Mouse (Mus musculus) heart, postnatal 0 days (tissue): ENCODE data around the gene Zswim4.

ENCODE experiments used
- CTCF ChIP-seq: IDR thresholded peaks from 2 replicates; pipeline ENCODE4 v1.5.1; 2016; ENCODE audit warnings: antibody characterized with exemption, control low read depth, low read depth
- EP300 ChIP-seq: IDR thresholded peaks from 2 replicates; pipeline ENCODE4 v1.6.1; 2016; ENCODE audit warnings: antibody characterized with exemption, low read depth

- TF ChIP-seq CTCF (no peak), EP300 (no peak)
These were observed 51.7 kb downstream of the Zswim4 start, which contains the start of gene Nanos3 for GRCm38 (mm10) chr8:84185117-84185516.
